Mouse (Mus musculus) ZHBTc4 (cell line): Measurements from ENCODE around the gene Prrg2.

Experiments used
- DNase-seq: peaks from one replicate; pipeline ENCODE4 v3.0.0-alpha.2; 2011; ENCODE audit warnings: low read depth, low spot score

Prrg2 gene

DNA sequence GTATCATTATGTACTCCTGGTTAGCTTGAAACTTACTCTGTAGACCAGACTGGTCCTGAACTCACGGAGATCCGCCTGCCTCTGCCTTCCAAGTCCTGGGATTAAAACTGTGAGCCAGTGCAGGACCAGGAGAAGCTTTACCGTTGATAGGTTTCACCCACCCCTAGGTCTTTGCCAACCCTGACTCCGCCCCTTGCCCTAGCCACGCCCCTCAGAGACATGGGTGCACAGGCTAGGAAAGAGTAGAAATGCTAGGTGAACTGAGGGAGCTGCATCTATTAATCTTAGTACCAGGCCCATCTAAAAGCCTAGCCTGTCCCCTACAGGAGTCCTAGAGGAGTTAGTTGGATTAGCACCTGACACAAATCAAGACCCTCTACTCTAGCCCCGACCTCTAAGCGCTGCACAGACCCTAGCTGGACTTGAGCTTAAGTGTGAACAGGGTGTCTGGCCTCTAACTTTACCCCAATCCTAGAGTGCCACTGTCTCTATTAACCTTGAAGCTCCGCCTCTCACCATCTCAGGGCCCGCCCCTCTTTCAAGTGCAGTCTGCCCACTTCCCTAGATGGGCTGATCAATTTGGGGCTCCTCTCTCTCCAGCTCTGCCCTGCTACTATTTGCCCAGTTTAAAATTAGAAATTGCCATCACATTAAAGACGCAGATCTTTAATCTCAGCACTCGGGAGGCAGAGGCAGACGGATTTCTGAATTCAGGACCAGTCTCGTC, 27.9 kb upstream of the Prrg2 start:
- DNase-seq, result peak; percentile 53

DNA sequence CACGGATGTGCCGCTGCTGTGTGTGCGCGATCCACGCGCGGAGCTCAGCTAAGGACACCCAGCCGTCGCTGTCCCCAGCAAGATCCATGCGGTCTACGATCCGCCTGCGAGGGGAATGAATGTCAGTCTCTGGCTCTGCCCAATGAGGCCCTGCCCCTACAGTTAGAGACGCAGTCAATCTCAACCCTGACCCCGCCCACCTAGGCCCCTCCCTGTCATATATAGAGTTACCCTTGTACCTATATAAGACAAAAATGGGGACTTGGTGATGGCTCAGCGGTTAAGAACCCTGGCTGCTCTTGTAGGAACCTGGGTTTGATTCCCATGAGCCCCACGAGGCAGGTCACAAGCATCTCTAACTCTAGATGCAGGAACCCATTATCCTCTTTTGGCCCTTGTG, 26.1 kb upstream of the Prrg2 start:
- peak; percentile 63 for DNase-seq

DNA sequence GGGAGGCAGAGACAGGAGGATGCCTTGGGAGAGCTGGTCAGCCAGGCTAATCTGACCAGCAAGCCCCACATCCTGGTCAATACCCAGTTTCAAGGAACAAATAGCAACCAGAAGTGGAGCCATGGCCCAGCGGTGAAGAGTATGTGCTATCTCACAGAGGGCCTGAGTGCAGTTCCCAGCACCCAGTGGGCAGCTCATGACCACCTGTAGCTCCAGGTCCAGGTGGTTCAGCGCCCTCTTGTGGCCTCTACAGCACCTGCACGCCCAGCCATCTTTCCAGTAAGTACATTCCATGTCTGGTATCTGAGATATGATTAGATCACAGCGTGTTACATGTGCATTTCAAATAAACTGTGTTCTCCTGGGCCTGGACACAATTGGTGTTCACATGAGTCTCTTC, 23.6 kb upstream of the Prrg2 start:
- peak; percentile 66 for DNase-seq

DNA sequence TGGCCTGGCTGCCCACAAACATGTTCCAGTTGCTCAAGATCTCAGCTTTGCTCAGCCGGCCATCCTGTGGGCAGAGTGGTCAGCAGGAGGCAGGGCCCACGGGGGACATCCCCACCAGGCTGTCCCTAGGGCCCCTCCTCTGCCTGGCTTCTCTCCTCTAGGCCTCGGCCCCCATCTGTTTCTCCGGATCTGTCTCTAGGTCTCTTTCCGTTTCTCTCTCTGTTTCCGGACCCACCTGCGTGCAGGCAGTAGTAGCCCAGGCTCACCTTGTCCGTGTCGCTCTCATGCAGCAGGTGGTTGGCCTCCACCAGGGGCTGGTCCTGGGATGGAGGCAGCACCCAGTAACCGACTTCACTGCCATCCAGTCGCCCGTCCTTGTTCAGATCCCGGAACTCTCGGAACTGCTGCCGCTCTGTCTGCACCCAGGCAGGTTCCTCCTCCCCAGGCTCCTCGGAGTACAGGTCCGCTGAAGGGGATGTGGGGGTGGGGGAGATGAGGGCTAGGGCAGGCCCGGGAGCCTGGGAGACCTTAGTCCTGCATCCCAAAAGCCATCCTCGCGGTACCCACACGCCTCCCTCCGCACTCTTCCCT, 20.9 kb upstream of the Prrg2 start:
- DNase-seq, result no peak

DNA sequence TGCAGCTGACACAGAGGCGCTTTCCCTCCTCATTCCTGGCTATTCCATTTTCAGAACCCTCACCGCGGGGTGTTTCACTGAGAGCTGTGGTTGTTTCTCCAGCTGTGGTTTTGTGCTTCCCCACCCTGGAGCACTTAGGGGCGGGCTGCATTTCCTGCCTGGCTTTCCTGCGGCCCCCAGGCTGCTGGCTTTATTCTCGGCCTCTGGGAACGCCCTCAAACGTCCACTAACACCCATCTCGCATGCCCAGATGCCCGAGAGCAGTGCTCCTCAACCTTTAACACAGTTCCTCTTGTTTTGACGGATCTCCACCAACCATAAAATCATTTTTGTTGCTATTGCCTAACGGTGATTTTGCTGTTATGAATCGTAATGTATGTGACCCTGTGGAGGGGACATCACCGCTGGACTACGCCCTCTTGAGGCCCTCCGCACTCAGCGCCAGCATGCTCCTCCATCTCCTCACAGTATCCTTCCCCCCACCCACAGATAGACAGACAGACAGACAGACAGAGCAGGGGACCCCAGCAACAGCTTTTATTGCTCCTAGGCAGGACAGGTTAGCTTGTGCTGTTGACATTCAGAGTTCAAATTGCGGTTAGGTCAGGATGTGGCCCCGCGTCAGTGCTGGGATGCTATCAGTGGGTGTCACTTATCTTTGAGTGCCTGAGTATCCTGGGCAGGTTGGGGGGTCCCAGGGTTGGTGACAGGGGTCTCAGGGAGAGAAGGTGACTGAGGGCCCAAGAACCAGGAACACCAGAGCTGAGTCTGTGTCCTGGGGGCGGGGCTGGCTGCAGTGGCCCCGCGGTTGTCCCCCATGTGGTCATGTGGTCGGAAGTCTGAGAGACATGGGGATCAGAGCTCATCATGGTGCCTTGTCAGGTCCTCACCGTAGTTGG, 20.2 kb upstream of the Prrg2 start:
- DNase-seq, result peak; percentile 72

DNA sequence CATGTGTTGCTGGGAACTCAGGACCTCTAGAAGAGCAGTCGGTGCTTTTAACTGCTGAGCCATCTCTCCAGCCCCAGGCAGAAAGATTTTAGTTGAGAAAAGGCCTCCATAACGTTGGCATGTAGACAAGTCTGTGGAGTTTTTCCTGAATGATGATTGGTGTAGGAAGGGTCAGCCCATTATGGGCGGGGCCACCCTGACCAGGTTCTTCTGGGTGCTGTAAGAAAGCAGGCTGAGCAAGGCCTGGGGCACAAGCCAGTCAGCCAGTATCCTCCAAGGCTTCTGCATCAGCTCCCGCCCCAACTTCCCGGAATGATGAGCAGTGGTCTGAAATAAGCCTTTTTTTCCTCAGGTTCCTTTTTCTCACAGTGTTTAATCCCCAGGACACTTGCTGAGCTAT, 18.5 kb upstream of the Prrg2 start:
- DNase-seq, result peak; percentile 67

DNA sequence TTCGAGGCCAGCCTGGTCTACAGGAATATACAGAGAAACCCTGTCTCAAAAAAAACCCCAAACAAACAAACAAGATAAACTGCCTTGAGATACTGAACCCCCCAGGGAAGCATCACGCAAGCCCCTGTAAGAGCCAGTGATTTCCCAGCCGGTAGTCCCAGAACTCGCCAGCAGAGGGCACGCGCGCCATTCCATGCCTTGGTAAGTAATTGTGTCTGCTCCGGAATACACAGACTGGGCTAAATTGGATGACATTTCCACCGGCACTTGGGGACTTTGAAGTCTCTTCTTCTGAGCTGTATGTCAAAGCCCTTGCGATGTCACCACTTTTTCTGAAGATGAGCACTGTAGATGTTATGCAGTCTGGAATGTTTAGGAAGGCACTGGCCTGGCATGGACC, 17.4 kb upstream of the Prrg2 start:
- DNase-seq, result peak; percentile 90

DNA sequence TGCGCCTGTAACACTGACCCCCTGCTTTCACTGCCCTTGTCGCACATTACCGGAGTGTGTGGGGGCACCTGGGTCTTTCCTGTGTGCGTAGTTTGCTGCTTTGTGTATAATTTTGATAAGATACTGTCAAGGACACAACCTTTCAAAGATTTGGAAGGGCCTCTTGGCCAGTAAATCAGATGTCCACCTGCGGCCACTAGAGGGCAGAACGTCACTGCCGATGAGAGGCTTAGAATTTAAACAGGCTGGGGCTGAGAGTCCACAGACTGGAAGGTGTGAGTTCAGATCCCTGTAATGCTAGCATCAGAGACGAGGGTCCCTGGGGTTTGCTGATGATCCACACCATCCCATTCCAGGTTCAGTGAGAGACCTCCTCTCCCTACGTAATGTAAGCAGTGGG, 16.0 kb upstream of the Prrg2 start:
- peak; percentile 83 for DNase-seq

DNA sequence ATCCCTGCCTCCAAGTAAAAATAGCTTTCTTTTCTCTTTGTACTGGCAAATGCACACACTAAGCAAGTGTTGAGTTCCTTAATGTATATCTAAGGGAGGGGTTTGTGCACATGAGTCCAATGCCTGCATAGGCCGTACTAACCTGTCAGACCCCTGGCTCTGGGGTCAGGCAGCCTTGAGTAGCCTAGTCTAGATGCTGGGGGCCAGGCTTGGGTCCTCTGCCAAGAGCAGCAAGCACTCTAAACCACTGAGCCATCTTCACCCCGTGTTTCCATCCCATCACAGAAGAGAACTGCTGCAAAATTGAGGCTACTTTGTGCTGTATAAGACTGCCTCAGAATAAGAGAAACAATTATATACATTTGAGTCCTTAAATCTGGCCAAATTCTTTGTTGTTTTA, 15.4 kb upstream of the Prrg2 start:
- no peak for DNase-seq

DNA sequence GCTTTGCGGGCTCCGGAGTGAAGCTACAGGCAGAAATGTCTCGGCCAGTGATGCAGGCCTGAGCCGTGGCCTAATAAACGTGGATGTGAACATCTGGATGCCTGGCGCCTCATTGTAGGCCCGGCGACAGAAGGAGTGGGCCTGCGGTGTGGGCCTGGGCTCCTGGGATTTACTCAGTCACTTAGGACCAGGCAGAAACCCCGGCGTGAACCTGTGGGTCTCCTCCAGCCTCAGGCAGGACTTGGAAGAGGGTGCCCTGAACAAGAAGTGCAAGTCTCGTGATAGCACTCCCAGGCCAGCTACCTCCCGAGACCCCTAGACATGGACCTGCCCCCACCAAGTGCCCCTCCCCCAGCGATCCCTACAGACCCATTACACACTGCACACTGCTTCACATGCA, 14.8 kb upstream of the Prrg2 start:
- no peak for DNase-seq

DNA sequence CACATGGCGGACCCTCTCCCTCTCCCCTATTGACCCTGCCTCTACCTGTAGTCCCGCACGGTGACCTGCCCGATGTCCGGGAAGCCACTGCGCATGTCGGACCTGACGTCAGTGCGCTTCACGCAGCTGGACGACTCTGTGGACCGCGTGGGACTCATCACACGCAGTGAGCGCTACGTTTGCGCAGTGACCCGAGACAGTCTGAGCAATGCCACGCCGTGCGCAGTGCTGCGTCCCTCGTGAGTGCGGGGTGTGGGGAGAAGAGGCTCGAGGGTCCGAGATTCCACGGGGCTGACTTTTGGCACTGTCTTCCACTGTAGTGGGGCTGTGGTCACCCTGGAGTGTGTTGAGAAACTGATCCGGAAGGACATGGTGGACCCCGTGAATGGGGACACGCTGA, 14.0 kb upstream of the Prrg2 start:
- DNase-seq, result no peak

DNA sequence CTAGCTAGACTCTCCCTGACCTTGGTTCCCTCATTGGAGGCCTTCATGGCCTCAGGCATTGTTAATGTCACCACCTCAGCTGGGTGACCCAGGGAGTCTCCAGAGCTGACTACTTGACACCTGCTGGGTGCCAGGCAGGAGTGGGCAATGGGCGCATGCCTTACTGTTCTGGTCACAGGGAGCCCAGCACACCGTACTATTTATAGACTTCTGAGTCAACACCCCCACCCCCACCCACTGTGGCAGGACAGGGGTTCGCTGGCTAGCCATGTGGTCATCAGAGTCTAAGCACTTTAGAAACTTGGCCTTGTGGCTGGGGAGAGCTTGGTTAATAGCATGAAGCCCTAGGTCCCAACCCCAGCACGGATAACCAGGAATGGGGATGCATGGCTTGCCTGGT, 12.9 kb upstream of the Prrg2 start:
- no peak for DNase-seq

DNA sequence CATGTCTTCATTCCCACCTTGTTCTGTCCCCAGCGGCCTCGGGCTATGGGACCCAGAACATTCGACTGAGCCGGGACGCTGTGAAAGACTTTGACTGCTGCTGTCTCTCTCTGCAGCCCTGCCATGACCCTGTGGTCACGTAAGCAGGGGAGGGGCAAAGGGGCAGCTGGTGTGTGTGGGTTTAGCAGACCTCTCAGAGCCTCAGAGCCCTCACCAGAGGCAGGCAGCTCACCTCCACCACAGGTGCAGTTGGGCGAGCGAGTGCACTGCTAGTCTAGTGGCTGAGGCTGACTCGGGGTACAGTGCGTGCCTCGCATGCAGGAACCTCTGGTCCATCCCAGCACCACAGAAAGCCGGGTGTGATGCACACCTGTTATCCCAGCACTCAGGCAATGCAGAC, 11.5 kb upstream of the Prrg2 start:
- no peak for DNase-seq

DNA sequence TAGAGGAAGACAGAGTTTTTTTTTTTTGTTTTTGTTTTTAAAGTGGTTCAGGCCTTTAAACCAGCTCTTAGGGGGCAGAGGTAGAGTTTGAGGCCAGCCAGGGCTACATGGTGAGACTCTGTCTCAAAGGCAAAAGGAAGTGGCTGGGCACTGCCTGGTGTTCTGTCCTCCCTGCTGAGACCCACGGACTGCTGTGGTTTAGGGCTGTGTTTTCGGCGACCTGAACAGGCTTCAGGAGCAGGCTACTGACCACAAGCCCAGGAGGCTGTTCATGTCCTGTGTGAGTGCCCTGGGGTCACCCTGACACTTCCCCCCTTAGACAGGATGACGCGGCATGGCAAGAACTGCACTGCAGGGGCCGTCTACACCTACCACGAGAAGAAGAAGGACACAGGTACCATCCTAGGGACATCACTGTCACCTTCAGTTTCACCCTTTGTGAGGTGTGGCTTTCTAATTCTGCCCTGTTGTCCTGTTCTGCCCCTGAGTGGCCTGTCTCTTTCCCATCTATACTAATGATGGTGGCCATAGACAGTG, 10.8 kb upstream of the Prrg2 start:
- no peak for DNase-seq

DNA sequence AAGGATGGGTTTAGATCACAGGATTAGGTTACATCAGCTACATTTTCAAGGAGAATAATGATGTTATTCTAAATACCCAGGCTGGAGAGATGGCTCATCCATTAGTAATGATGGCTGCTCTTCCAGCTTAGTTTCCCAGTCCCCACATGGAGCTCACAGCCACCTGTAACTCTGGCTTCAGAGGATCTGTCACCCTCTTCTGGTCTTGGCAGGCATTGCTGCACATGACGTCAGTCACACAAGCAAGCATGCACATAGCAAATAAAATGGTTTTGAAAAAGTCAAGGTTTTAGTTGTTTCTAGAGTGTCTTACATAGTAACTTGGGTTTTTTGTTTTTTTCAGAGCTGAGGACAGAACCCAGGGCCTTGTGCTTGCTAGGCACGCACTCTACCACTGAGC, 9.8 kb upstream of the Prrg2 start:
- DNase-seq, result peak; percentile 80

DNA sequence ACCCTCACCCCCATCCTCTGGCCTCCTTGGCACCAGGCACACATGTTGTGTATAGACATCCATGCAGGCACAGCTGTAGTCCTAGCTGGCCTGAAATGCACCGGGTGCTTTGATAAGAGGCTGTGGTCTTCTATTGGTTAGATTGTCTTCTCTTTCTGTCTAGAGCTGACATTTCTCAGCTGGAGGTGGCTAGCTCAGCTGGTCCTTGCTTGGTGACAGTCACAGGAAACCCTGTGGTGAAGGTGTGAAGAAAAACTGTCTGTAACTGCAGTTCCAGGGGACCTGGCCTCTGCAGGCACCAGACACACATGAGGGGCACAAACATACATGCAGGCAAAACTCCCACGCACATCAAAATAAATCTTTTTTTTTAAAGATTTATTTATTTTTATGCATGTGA, 7.2 kb upstream of the Prrg2 start:
- no peak for DNase-seq

DNA sequence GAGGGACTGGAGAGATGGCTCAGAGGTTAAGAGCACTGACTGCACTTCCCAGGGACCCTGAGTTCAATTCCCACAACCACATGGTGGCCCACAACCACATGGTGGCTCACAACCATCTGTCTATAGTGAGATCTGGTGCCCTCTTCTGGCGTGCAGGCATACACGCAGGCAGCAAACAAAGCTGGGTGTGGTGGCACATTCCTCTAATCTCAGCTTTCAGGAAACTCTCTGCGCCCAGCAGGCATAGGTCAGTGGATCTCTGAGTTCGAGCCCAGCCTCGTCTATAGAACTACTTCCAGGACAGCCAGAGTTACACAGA, 5.5 kb upstream of the Prrg2 start:
- DNase-seq, result peak; percentile 94

DNA sequence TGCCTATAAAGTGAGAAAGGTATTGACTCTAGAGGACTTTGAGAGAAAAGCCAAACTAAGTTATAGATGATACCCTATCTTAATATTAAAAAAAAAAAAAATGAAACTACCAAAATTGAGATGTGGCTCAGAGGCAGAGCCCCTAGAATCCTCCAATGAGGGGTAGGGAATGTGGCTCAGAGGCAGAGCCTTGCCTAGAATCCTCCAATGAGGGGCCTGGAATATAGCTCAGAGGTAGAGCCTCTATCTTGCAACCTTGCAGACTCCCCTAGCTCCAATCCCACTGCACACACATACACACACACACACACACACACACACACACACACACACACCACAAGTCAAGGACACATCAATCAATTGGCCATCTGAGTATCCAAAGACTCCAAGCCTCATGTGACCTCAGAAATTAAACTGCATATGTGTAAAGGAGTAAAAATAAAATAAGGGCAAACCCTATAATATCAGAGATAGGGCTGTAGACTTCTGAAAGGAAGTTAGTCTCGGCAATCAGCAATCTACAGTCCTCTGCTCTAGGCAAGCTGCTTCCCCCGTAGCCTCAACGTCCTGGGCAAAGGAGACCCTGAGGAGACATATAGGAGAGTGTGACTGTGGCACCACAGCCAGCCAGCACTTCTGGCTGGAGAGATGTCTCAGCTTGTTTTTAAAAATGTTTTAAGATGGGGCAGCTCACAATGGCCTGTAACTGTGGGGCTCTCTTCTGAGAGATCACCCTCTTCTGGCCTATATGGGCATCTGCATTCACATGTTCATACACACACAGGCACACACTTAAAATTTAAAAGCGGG, 4.9 kb upstream of the Prrg2 start:
- DNase-seq, result no peak

DNA sequence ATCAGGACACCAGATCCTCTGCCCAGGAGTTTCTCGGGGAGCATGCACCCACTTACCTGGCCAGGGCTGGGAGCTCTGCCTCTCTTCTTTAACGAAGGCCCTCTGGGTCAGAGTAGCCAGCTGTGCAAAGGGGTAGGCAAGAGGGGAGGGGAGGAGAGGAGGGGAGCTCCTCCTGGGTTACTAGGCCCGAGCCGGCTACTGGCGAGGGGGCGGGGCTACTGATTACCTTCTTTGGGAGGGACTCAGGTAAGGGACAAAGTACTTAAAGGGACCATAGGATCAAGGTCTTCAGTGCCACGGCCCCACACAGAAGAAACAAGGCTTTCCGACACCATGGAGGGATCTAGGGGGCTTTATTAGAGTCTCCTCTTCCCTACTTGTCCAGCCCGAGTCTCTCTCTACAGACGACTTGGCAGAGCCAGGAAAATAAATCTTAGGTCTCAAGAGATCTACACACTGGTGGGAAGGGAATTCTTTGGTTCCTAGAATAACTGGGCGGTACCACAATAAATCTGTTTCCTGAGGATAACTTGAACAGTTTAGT, 873 bp downstream of the Prrg2 start:
- peak; percentile 65 for DNase-seq

DNA sequence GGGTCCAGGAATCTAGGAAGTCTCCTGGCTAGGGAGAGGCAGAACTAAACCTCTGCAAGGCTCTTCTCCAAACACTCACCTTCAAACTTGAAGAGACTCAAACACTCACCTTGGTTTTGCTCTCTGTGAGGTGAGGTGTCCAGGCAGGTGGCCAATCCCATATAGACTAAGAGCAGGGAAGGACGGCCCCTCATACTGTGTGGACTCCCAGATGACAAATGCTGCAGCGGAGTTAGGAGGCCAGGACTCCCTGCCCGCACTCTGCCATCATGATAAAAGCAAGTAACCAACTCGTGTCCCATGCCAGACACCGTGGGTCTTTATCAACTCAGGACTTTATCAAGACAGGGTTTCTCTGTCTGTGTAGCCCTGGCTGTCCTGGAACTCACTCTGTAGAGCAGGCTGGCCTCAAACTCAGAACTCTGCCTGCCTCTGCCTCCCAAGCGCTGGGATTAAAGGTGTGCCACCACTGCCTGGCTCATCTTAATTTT, 1.8 kb downstream of the Prrg2 start:
- no peak for DNase-seq
